Mouse (Mus musculus) G1E (cell line): ENCODE measurements around the gene Lgals3bp. TPM values are rescaled to one million over a fixed set of nuclear protein-coding genes. Genes with fewer than 3 reads are reported as not detected.

Experiments used
- ATAC-seq: 2 replicates; pipeline ENCODE4 v1.8.0; 2016; ENCODE audit warnings: mild to moderate bottlenecking; ENCODE audit not compliant: insufficient number of reproducible peaks, poor library complexity, low FRiP score, severe bottlenecking; ENCODE audit errors: extremely low read depth
- DNase-seq: peaks from one replicate; pipeline ENCODE4 v3.0.0; 2012; ENCODE audit warnings: low spot score
- H3K27me3 ChIP-seq: 2 replicates; pipeline ENCODE4 v1.6.1; 2012; ENCODE audit warnings: mild to moderate bottlenecking, low read length, inconsistent platforms; ENCODE audit not compliant: insufficient read depth
- H3K36me3 ChIP-seq: replicated peaks from 2 replicates; pipeline ENCODE3; 2012; ENCODE audit warnings: mild to moderate bottlenecking, inconsistent platforms
- H3K4me1 ChIP-seq: 2 replicates; pipeline ENCODE4 v1.6.1; 2012; ENCODE audit warnings: low read depth, low read length, inconsistent platforms, mixed read lengths; ENCODE audit not compliant: insufficient read depth
- H3K4me3 ChIP-seq: 2 replicates; pipeline ENCODE4 v1.5.1; 2012; ENCODE audit warnings: low read depth, mild to moderate bottlenecking, inconsistent platforms, low read length, moderate library complexity, mixed read lengths
- H3K9me3 ChIP-seq: replicated peaks from 2 replicates; pipeline ENCODE4 v1.6.1; 2012; ENCODE audit warnings: inconsistent platforms
- CTCF ChIP-seq: IDR thresholded peaks from 2 replicates; pipeline ENCODE4 v1.5.1; 2012; ENCODE audit warnings: low read depth, low read length, inconsistent platforms, mixed read lengths
- GATA1 ChIP-seq: IDR thresholded peaks from 2 replicates; pipeline ENCODE4 v1.6.1; 2012; ENCODE audit warnings: borderline replicate concordance, low read length, inconsistent platforms, mixed read lengths
- GATA2 ChIP-seq: IDR thresholded peaks from 2 replicates; pipeline ENCODE4 v1.6.1; 2012; ENCODE audit warnings: low read depth, low read length, inconsistent platforms, borderline replicate concordance
- POLR2AphosphoS5 ChIP-seq: IDR thresholded peaks from 2 replicates; pipeline ENCODE4 v1.6.1; 2012; ENCODE audit warnings: low read depth, low read length, inconsistent platforms; ENCODE audit not compliant: insufficient replicate concordance
- TAL1 ChIP-seq: conservative IDR thresholded peaks from 2 replicates; pipeline ENCODE4 v1.6.1; 2012; ENCODE audit warnings: low read depth, low read length, inconsistent platforms, mixed read lengths
- polyA plus RNA-seq: library from polyadenylated mRNA; stranded (reverse); fragments of >175 nt; gene quantifications from 2 replicates; pipeline ENCODE4 v1.2.3, GENCODE M21; 2012
- total RNA-seq, 2 experiments: library from RNA; stranded (forward) in 1 of 2; stranded (reverse) in 1 of 2; fragments of 200-1000 nt in 1 of 2; fragments of >200 nt in 1 of 2; fragmentation: Nextera tagmentation in 1 of 2; gene quantifications; 2 replicates each; pipeline ENCODE4 v1.2.3; 2014 to 2017

Gene Lgals3bp
- total and polyA plus RNA-seq, 3 experiments = 8.1 to 25.7 (median 9.5) TPM

DNA sequence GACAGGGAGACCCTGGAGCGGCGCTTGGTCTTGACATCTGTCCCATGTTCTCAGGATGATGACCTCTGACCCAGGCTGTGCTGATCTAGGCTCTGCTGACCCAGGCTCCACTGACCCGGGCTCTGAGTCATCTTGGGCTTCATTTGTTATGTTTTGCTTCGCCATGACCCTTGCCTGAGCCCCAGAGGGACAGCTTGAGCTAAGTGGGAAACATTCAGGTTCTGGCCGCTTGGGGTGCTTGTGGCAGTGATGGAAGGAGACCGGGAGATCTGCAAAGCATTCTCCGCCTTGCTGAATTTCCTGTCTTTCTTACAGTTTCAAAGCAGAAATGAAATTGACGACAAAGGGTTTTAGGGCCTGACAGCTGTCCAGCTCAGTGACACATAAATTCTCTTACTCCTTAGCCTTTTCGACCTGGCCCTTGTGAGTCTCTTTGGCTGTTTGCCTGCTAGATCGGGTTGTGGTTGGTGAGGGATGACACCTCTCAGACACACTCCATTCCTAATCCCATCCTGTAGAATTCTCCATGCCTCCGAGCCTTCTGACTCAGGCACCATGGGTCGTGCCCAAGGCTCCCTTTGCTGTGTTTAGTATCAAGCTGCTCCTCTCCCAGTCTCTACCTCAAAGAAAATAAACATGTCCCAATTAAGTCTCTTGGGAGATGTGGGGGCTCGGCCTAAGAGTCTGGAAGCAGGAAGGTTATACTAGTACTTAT lies 22.9 kb upstream of the Lgals3bp start:
- Histone ChIP-seq H3K27me3 (peaks cover 13% of the 10 kb centered on the region), H3K9me3 (no peaks in the 10 kb centered on the region), H3K4me1 (peaks cover 11% of the 10 kb centered on the region), H3K36me3 (no peaks in the 10 kb centered on the region), H3K4me3 (no peak overlapping the region)
- DNase-seq = no peak
- no peak for TF ChIP-seq POLR2AphosphoS5
- no peak for TF ChIP-seq CTCF
- TF ChIP-seq GATA2 = no peak
- TF ChIP-seq TAL1 = no peak
- TF ChIP-seq GATA1 = no peak
- ATAC-seq = no peak

DNA sequence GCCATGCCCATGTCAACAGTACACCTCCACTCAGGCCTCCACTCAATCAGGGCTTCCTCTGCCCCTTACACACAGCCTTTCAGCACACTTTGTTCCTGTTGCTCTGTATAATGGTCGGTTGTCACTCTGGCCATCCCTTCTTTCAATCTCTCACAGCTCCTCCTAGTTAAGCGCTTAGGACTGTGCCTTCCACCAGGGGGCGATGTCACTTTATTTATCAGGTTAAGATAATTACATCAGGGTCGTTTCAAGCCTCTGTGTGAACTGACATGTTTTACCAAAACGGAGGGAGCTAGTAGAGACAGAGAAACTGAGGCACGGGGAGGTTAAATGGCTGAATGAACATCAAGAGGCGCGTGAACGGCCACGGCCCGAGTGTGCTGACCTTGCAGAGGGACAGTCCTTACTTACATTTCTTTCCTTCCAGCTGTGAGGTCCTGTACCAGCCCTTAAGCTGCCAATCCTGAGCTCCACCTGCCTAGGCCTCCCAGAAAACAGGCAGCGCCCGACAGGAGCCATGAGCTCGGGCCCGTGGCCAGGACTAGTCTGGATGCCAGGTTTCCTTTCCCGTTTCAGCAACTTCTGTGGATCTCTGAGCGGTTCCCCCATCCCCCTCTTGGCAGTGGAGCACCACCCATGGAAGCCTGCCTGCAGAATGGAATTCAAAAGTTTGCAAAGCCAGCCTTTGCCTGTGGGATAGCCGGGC lies 21.5 kb upstream of the Lgals3bp start:
- TF ChIP-seq CTCF (peak; percentile 41; the same call in 1 of the 2 replicates), GATA1 (no peak)
- Histone ChIP-seq H3K4me3 (no peak overlapping the region), H3K36me3 (no peaks in the 10 kb centered on the region), H3K9me3 (no peaks in the 10 kb centered on the region), H3K27me3 (peaks cover 10% of the 10 kb centered on the region), H3K4me1 (peaks cover 20% of the 10 kb centered on the region)
- no peak for ATAC-seq
- no peak for DNase-seq

DNA sequence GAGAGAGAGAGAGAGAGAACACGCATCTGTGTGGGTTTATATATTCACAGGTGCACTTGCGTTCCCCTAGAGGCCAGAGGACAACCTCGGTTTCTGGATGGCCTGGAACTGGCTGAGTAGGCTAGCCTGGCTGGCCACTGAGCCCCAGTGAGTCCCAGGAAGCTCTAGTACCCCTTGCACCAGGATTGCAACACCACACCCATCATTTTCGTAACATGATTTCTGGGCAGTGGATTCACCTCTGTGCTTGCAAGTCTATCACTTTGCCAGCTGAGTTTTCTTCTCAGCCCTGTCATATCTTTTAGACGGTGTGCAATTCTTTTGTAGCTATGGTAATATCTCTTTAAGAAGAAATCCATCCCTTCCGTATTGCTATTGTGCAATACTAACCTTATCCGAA lies 18.4 kb upstream of the Lgals3bp start:
- DNase-seq (no peak), ATAC-seq (no peak)
- Histone ChIP-seq H3K9me3 (no peaks in the 10 kb centered on the region), H3K27me3 (peaks cover 4% of the 10 kb centered on the region), H3K4me1 (peaks cover 45% of the 10 kb centered on the region), H3K36me3 (peaks cover 26% of the 10 kb centered on the region), H3K4me3 (no peak overlapping the region)
- TF ChIP-seq CTCF (no peak), GATA1 (no peak), POLR2AphosphoS5 (no peak), GATA2 (no peak), TAL1 (no peak)

DNA sequence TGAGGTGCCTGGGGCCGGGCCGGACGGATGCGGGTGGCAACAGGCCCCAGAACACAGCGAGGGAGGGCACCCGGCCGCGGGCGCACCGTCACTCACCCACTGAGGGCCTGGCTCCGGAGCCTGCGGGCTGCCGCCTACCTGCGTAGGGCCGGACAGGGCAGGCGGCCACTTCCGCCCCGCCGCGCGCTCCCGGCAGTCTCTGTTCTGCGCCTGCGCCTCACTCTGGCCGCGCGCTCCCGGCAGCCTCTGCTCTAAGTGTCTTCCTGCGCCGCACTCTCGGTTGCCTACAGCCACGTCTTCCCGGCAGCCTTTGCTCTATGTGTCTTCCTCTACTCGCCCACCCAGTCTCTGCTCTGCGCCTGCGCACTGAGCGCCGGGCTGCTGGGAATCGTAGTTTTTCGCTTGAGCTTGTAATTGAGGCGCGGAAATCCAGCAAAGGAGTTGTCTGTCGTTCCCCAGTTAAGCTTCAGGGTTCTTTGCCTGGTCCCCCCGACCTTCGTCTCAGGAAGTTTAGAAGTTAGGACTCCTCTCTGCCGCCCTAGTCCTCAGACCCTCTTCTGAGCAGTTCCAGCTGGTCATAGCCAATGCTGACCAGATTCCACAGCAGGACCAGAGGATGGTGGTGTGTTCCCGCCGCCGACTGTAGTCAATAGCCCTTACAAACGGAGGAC lies 17.1 kb upstream of the Lgals3bp start, which contains the start of gene Cant1:
Gene Cant1 (minus strand): TSS at position 253 of the 671 bp plus-strand sequence.
- TF ChIP-seq GATA2 (no peak), GATA1 (no peak), TAL1 (no peak), CTCF (no peak), POLR2AphosphoS5 (no peak)
- peak; percentile 96 for DNase-seq
- Histone ChIP-seq H3K27me3 (no peaks in the 10 kb centered on the region; the same call in 1 of the 2 replicates), H3K36me3 (peaks cover 39% of the 10 kb centered on the region), H3K4me1 (peaks cover 45% of the 10 kb centered on the region), H3K9me3 (no peaks in the 10 kb centered on the region), H3K4me3 (peak within 1 kb of the TSS; percentile 94)
- ATAC-seq = peak; percentile 90

DNA sequence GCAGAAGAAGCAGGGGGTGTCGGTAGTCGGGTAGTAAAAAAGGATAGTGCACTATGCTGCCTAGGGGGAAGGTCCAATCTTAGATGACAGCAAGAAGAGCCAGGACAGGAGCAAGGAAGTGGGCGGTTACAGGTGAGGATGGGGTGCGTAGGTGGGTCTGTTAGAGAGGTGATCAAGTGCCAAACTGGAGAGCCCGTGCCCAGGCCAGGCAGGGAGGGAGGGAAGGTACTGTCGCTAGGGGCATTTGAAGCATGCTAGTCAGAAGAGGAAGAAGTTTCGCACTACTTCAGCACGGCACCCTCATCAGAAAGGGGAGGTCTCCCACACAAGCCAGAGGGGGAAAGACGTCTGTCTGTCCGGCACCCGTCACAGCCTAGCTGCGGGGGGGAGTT lies 16.5 kb upstream of the Lgals3bp start:
- TF ChIP-seq CTCF (no peak), TAL1 (no peak), GATA2 (no peak), GATA1 (no peak), POLR2AphosphoS5 (no peak)
- DNase-seq (peak; percentile 30), ATAC-seq (no peak)
- Histone ChIP-seq H3K9me3 (no peaks in the 10 kb centered on the region), H3K27me3 (no peaks in the 10 kb centered on the region; the same call in 1 of the 2 replicates), H3K4me3 (peak overlapping the region; percentile 94), H3K4me1 (peaks cover 41% of the 10 kb centered on the region), H3K36me3 (peaks cover 44% of the 10 kb centered on the region)

DNA sequence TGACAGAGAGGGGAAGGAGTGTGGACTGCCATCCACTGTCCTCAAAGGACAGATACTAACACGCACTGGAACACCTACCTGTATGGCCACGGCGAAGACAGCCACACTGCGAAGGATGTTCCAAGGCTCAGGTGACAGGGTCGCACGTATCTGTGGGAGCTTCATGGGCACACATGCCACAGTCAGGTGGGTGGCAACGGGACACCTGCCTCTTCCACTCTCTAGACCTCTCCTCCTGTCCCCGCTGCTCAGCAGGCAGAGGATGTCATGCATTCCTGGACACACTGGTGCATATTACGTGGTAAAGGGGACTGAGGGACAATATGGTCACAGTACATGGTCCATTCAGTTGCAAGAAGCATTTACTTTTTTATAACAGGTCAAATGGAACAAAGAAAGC lies 15.6 kb upstream of the Lgals3bp start:
- H3K27me3 ChIP-seq = no peaks in the 10 kb centered on the region
- ATAC-seq (no peak), DNase-seq (no peak)
- TF ChIP-seq CTCF (no peak), TAL1 (no peak), GATA1 (no peak), GATA2 (no peak), POLR2AphosphoS5 (no peak)
- peaks cover 53% of the 10 kb centered on the region for H3K36me3 ChIP-seq
- H3K9me3 ChIP-seq = no peaks in the 10 kb centered on the region
- peak overlapping the region; percentile 94; the same call in 1 of the 2 replicates for H3K4me3 ChIP-seq
- H3K4me1 ChIP-seq = peaks cover 35% of the 10 kb centered on the region
